Mouse (Mus musculus) cerebellum, adult (tissue): ENCODE measurements around the gene Gper1.

Source experiments
- ATAC-seq: cut with Nextera tagmentation; 2 replicates; pipeline ENCODE4 v1.9.2; 2017; ENCODE audit warnings: mild to moderate bottlenecking, moderate library complexity, mixed read lengths; ENCODE audit not compliant: insufficient number of reproducible peaks, low FRiP score, low TSS enrichment

Gene Gper1

DNA sequence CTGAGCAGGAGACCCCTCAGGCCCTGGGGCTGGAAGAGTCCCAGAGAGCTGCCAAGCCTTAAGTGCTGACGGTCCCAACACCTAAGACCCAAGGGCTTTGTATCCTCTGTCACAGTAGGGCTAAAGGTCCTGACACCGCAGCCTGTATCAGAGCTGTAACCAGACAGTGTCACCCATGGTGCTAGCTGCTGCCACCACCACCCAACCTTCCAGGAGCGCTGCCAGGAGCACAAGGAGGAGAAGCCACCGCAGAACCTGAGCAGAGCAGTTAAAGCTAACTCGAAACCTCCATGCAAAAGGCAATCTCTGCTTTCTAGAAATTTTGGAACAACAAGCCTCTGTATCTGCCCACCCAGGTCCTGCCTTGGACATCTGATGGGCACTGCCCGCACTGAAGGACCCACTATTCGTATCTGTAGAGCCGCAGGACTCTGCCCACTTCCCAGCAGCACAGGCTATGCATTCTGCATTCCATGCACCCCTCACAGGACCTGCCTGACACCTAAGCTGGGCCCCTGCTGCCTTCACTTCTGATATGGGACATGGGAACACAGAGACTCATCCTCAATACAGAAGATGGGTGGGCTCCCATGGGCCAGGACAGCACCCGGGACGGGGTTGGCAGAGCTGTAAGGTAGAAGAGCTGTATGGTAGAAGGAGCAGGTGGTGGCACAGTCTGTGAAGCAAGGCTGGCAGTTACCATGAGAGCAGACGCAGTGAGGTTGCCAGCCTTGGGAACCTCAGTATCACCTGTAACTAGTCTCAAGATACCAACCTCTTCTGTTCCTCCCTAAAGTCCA is 18.2 kb downstream of the Gper1 start:
- 0 out of 2 replicates have a peak, but pooled peaks have one; percentile 58 for ATAC-seq

DNA sequence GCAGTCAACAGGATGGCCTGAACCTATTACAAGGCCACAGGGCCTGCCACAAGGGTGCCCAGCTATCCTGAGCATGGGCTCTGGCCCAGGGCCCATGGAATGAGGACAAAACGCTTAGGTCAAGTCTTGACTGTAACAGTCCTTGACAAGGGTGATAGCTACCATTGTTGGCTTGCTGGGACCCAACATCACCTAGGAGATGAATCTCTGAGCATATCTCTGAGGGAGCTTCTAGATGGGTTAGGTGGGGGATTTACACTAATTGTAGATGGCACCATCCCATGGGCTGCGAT is 18.7 kb downstream of the Gper1 start:
- ATAC-seq = no peak

DNA sequence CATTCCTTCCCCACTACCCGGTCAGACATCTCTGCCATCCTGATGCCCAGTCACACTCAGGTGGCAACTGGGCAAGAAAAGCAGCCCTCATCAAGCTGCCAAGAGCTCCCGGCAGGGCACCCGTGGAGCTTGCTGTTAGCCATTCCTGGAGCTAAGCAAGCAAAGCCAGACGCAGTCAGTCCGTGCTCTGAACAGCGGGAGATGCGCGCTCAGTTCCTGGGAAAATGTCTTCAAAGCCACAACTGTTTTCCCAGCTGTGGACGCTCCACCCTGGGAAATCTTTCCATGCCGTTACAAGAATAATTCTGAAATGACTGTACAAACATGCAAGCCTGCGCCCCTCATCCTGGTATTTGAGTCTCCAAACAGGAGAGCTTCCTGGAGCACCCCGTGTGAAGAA is 19.5 kb downstream of the Gper1 start:
- ATAC-seq = no peak

DNA sequence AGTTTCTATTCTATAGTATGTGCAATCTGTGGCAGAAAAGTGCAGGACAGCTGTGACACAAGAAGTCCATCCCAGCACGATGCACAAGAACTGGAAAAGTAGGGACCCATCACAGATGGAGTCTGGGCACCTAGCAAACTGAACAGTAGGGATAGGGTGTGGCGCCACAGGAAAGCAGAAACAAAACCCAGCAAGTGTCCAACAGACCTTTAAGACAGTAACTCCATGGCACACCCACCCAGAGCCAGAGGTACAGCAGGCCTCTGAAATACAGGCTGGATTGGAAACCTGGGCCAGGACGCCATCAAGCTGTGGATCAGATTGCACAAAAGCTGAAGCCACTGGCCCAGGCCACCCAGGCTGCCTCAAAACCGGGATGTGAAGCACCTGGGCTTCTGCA is 20.0 kb downstream of the Gper1 start:
- ATAC-seq = no peak

DNA sequence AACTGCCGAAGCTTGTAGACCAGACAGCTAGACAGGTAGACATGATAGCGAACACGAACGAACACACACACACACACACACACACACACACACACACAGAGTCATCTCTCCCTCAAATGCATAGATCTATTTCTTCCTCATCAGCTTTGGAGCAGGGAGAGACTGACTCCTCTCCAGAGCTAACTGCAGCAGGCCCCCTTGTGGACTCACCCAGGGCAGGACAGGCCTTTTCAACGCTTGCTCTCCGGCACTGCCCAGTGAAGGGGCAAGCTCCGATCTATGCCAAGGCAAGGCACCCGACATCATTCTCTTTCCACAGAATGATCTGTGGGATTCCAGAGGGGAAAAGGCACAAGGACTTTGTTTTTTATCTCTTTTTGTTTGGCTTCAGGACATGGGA is 22.3 kb downstream of the Gper1 start:
- no peak for ATAC-seq

DNA sequence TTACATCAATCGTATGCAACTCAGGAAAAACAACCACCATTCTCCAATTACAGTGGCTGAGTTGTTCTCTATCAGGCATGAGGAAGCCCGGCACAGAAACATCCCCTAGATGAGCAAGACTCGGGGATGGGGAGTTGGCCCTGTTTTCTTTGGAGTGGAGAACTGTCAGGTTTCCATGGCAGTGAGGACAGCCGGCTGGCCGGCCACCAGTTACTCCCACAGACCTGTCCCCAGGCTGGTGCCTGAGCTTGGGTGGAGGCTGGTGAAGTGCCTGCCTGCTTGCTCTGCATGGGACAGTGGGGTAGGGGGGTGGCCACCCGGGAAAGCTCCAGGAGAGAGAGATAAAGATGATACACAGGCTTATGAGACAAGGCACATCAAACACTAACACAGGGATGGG is 25.1 kb downstream of the Gper1 start:
- ATAC-seq = no peak

DNA sequence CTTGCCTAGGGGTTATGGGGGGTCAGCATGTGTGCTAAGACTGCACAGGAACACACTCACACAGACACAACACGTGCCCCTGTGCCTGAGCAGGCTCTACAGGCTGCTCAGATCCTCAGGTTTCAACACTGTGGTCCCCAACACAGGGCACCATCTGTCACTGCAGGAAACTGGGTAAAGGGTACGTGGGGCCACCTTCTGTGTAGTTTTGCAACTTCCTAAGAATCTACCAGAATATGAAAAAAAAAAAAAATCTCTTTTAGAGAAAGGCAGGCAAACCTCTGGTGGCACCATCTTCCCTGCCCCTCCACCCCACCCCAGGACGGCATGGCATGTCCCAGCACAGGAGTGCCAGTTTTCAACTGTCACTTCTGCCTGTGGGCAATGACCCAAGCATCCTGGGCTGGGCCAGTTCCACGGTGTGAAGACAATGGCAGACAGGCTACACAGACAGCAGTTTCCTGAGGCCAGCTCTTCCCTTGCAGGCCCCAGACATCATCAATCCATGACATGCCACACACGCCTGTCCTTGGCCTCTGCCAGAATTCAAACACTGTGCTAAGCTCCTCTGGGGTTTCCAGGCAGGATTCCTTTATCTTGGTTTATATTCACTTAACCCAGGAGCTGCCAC is 26.3 kb downstream of the Gper1 start:
- 0 out of 2 replicates have a peak, but pooled peaks have one; percentile 15 for ATAC-seq

DNA sequence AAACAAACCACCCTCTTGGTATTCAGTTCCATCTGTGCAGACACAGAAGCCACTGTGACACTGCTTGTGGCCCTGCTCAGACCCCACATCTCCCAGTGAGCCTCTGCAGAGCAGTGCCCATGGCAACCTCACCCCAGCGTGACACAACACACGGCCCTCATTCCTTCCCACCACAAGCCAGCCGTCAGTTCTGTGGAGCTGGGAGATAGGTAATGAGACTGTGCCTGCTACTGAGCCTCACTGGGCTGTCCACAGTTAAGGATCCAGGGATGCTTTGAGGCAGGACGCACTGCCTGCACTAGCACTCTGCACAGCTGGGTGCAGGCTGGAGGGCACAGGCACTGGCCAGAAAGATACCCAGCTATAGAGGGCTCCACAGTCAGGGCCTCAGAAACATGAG is 27.0 kb downstream of the Gper1 start:
- ATAC-seq = no peak

DNA sequence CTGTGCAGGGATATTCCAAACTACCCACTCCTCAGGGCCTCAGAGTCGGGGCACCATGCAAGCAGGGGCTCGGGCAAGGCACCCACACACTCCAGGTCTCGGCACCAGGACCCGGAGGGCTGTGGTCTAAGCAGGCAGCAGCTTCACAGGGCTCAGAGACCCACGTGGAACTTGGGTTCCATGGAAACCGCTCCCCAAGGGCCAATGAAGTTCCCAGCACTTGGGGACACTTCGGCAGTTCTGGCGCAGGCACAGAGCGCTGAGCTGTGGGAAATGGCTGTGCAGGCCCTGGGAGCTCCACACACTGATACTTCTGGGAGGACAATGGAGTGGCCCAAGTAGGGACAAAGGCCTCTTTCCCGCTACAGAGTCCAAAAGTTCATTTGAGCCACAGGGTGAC is 30.1 kb downstream of the Gper1 start:
- no peak for ATAC-seq

DNA sequence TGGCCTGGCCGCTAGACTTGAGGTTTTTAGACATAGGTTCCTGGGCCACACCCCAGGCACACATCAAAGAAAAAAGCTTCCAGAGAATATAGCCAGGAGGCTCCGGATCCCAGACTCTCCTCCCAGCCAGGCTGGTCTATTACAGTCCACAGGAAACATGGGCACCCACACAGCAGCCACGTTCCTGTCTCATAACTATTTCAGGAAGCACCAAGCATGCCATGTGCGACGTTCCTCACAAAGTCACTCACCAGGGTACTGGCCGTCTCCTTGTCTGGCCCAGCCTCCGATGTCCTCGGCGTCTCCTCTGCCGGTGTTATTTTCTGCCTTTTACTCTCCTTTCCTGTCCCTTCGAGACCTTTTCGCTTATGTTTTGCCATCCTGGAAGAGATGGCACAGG is 32.2 kb downstream of the Gper1 start:
- no peak for ATAC-seq

DNA sequence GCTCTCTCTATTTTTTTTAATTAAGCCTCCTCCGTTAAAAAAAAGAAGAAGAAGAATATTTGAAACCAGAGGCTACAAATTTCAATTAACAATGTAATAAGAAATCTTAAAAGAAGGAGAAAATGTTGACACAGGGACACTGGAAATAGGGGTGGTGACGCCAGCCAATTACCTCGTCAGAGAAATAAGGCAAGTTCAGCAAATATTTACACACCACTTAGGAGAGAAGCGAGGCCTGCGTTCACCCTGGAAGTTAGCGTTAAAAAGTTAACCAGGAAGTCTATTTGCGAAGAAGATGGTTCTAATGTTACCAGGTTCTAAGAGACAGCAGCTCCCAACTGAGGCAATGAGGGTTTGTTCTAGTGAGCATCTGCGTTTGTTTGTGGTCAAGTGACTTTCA is 34.3 kb downstream of the Gper1 start:
- no peak for ATAC-seq

DNA sequence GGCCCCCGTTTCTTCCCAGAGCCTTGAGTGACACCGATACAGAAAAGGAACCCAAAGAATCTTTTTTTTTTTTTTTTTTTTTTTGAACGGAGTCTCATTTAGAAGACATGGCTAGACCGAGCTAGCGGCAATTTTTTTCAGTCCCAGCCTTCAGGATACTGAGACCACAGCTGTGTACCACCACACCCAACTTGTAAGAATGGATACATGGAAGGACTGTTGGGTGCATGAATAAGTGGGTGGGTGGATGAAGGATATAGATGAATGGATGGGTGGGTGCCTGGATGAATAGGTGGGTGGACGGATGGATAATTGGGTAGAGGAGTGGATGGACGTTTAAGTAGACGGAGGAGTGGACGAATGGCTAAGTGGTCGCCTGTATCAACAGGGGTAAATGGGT is 37.0 kb downstream of the Gper1 start:
- ATAC-seq = no peak

DNA sequence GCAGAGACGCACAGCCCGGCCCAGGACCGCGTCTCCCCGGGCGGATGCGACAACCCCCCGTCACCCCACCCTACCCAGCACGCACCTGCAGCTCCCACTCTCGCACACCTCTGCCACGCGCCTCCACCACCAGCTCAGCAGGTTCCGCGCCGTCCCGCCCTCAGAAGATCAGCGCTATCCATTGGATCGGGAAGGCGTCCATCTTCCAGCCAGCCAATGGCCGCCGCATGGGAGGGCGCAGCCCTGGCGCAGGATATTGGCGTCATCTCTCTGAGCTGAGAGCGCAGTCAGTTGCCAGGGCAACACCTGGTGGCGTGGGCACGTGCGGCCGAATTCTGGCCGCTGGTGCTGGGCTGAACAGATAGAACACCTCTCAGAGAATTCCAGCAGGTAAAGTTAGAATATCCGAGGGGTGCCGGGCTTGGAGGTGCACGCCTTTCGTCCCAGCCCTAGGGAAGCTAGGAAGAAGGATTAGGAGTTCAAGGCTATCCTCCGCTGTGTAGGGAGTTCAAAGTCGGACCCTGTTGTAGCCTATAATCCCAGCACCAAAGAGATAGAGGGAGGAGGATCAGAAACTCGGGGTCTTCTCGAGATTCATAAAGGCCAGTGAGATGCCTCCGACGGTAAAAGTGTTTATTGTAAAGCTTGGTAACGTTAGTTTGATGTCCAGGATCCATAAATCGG is 37.6 kb downstream of the Gper1 start, which contains the start of gene 3110082I17Rik:
TSS of gene 3110082I17Rik (minus strand) at position 144 of the 684 bp plus-strand sequence.
- peak; percentile 99 for ATAC-seq

DNA sequence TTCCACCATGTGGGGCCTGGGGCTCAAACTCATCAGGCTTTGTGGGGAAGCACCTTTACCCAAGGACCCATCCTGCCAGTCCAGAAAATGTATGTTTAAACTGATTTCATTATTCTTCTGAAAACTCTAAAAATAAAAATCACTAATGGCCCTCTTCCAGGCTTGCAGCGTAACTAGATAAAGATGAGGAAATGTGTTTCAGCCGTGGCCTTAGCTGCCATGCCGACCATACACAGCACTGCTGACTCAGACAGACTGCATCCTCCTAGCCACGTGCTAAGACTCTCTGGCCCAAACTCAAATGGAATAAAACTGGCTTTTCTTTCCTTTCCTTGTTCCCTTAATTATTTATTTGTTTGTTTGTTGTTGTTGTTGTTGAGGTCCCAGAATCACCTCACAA is 41.9 kb downstream of the Gper1 start:
- no peak for ATAC-seq

DNA sequence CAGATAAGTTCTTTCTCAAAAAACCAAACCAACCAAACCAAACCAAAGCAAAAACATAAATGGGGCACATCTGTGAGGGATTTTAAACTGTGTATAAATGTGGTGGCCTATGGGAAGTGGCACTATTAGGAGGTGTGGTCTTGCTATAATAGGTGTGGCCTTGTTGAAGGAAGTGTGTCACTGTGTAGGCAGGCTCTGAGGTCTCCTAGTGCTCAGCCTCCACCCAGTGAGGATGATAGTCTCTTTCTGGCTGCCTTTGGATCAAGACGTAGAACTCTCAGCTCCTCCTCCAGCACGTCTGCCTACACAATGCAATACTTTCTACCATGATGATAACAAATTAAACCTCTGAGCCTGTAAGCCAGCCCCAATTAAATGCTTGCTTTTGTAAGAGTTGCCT is 43.4 kb downstream of the Gper1 start:
- ATAC-seq = no peak

DNA sequence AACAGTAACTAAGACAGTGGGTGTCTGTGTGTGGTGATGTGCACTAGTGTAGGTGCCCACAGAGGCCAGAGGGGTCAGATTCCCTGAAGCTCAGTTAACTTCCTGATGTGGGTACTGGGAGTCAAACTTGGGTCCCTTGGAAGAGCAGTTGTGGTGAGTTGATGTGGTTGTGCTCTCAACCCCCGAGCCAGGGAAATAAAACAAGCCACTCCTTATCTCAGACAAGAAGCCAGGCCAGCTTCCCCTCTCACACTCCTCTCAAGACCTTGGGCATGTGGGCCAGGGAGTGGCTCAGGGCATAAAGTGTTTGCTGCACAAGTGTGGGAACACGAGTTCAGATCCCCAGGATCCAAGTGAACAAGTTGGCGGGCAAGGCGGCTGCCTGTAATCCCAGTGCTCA is 43.9 kb downstream of the Gper1 start:
- ATAC-seq = no peak

DNA sequence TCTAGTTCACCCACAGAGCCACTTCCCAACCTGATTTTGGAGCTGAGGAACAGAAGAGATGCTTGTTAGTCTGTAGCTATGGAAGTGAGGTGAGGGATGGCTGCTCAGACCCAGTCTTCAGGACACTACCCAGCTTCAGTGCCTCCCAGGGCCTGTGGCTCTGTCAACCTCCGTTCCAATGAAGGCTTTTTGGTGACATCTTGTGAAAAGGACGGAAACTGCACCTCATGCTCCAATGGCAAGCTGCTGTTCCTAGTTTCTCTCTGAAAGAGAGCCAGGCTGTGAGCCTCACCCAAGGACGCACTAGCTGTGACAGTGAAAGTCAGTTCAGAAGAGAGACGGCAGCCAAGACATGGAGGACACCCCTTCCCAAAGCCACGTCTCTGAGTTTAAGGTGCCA is 45.0 kb downstream of the Gper1 start:
- no peak; the same call in 1 of the 2 replicates for ATAC-seq

DNA sequence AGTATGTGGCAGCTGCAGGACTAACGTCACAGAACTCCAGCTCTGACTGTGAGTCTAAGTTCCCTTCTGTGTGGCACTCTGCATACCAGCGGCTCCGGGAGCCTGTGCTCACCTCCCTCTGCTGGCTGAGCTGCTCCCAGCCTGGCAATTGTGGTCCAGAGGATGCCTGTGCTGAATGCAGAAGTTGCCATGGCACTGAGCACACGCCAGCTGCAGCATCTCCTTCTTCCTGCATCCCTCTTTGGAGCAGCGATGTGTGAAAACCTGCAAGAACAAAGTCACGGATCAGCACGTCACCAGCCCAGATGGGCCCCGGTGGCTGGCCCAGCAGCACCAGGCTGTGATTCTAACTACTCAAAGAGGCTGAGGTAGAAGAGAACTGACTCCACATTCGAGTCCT is 51.8 kb downstream of the Gper1 start:
- no peak for ATAC-seq
